26 mouse cellular contexts compared by ENCODE assay signal in the genomic region with DNA sequence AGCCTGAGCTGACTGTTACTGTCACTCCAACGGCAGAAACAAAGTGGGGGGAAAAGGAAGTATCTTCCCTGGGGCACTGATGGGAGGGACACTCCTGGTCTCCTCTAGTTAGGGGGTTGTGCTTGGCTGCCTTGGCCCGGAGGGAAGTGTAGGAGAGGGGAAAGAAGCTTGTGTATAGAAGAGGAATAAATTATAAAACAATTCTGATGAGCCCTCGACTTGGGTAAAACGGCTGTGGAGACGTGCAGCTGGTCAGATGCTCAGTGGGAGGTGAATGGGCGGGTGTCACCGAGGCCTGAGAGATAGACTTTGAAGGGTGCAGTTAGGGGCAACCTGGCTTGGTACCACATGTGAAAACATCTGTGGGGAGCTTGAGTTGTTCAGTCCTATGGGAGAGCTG. TPM values are rescaled to one million over a fixed set of nuclear protein-coding genes. Genes with fewer than 3 reads are reported as not detected.
"Had no signal": no experiment of that assay in that cellular context is flagged by ENCODE, and none has a peak within 500 bp of the region (broad histone marks: within the 10 kb centered on the region; RNA-seq: fewer than 3 reads in every experiment).

No protein-coding gene starts in this region.

- H3K4me2 ChIP-seq: limb, embryonic 13.5 days; liver, embryonic 12.5 days; liver, embryonic 15.5 days; stomach, embryonic 15.5 days had no signal

- H3K27ac ChIP-seq: kidney, postnatal 0 days; limb, embryonic 10.5 days; limb, embryonic 13.5 days; liver, embryonic 12.5 days; liver, embryonic 15.5 days; lung, embryonic 15.5 days; neural tube, embryonic 12.5 days; neural tube, embryonic 15.5 days; stomach, embryonic 15.5 days had no signal

- H3K9ac ChIP-seq: limb, embryonic 13.5 days; liver, embryonic 12.5 days; liver, embryonic 15.5 days; lung, embryonic 15.5 days; neural tube, embryonic 12.5 days; stomach, embryonic 15.5 days had no signal

- ATAC-seq: intestine, embryonic 16.5 days; liver, embryonic 12.5 days had no signal

- H3K9me3 ChIP-seq: limb, embryonic 10.5 days; liver, embryonic 12.5 days; liver, embryonic 15.5 days; lung, embryonic 15.5 days; midbrain, embryonic 10.5 days; neural tube, embryonic 12.5 days; neural tube, embryonic 15.5 days; stomach, embryonic 15.5 days had no signal

- H3K36me3 ChIP-seq: limb, embryonic 10.5 days; limb, embryonic 13.5 days; liver, embryonic 12.5 days; liver, embryonic 15.5 days; lung, embryonic 15.5 days; midbrain, embryonic 10.5 days; neural tube, embryonic 12.5 days; neural tube, embryonic 15.5 days; stomach, embryonic 15.5 days had no signal

- H3K4me3 ChIP-seq: limb, embryonic 10.5 days; limb, embryonic 13.5 days; liver, embryonic 12.5 days; liver, embryonic 15.5 days; lung, embryonic 15.5 days; megakaryocyte, embryonic 14.5 days; midbrain, embryonic 10.5 days; neural tube, embryonic 12.5 days; neural tube, embryonic 15.5 days; stomach, embryonic 15.5 days had no signal

- DNase-seq: kidney, adult 18-20 months; kidney, adult 9 months; kidney, postnatal 36 days; liver; lung, adult 18-20 months; lung, postnatal 10 days; lung, postnatal 36 days; midbrain, embryonic 14.5 days; right cerebral cortex, adult 18-20 months; right cerebral cortex, postnatal 14 days; right cerebral cortex, postnatal 4 days; spleen, adult 18-20 months; thymus, postnatal 25 days had no signal

RNA-seq across cellular contexts. Expression of a gene that starts 4.9 kb away (rescaled TPM):
- polyA plus RNA-seq: thymus, postnatal 0 days had no signal

RNA-seq across cellular contexts. Expression of a gene that starts 40.7 kb away (rescaled TPM):
- polyA plus RNA-seq: liver, embryonic 12.5 days had no signal
